8 mouse cellular contexts compared by ENCODE assay signal in genomic region chr19:10304810-10305544, GRCm38 (mm10). TPM values are rescaled to one million over a fixed set of nuclear protein-coding genes. Genes with fewer than 3 reads are reported as not detected.
A peak's percentile ranks its signal among the peaks of the same experiment; 100 is the strongest.
DNase-seq lines count a peak whose midpoint lies in the region; ATAC-seq and TF ChIP-seq lines count a peak whose summit lies in the region.

Gene Dagla, minus strand, starts transcription at chr19:10304877.

- peak; percentile 44 for TF ChIP-seq POLR2A in myocyte (IDR thresholded peaks at IDR 0.05; ENCODE audit: insufficient read length, low read depth)

- H3K9me3 ChIP-seq in embryonic facial prominence, embryonic 10.5 days: no peaks in the 10 kb centered on the region
- H3K9me3 ChIP-seq in kidney, embryonic 14.5 days (ENCODE audit: control insufficient read depth, low read length): no peaks in the 10 kb centered on the region
- H3K9me3 ChIP-seq in liver, embryonic 12.5 days (replicated peaks): no peaks in the 10 kb centered on the region

- peak within 1 kb of the TSS; percentile 99 for H3K4me2 ChIP-seq in kidney, embryonic 14.5 days (replicated peaks; ENCODE audit: low read depth, low read length)
- H3K4me2 ChIP-seq in liver, embryonic 12.5 days: peak within 1 kb of the TSS; percentile 81
- peak within 1 kb of the TSS; percentile 79 for H3K4me2 ChIP-seq in myocyte (ENCODE audit: low read depth)

- peak within 1 kb of the TSS; percentile 84 for H3K27ac ChIP-seq in embryonic facial prominence, embryonic 10.5 days (replicated peaks)
- no peak within 1 kb of the TSS for H3K27ac ChIP-seq in kidney, embryonic 14.5 days (ENCODE audit: low read depth, low read length)
- H3K27ac ChIP-seq in liver, embryonic 12.5 days: no peak within 1 kb of the TSS

- peak within 1 kb of the TSS; percentile 75 for H3K4me3 ChIP-seq in embryonic facial prominence, embryonic 10.5 days
- H3K4me3 ChIP-seq in kidney, embryonic 14.5 days (ENCODE audit: low read length): peak within 1 kb of the TSS; percentile 73
- H3K4me3 ChIP-seq in liver, embryonic 12.5 days: peak within 1 kb of the TSS; percentile 55
- peak within 1 kb of the TSS; percentile 31 for H3K4me3 ChIP-seq in myocyte

- WGBS in embryonic facial prominence, embryonic 10.5 days: 9% methylated on average over 56 of the region's 56 CpGs
- 9% methylated on average over 49 of the region's 56 CpGs for WGBS in kidney, embryonic 14.5 days
- WGBS in liver, embryonic 12.5 days (ENCODE audit: insufficient replicate concordance): 7% methylated on average over 47 of the region's 56 CpGs

- no peaks in the 10 kb centered on the region for H3K36me3 ChIP-seq in embryonic facial prominence, embryonic 10.5 days (replicated peaks)
- no peaks in the 10 kb centered on the region for H3K36me3 ChIP-seq in kidney, embryonic 14.5 days (ENCODE audit: control insufficient read depth, insufficient read depth, low read length)
- H3K36me3 ChIP-seq in liver, embryonic 12.5 days: no peaks in the 10 kb centered on the region
- no peaks in the 10 kb centered on the region for H3K36me3 ChIP-seq in myocyte (ENCODE audit: control insufficient read depth, insufficient read depth)

- peak within 1 kb of the TSS; percentile 71 for H3K9ac ChIP-seq in kidney, embryonic 14.5 days (ENCODE audit: low read depth, low read length)
- peak within 1 kb of the TSS; percentile 61 for H3K9ac ChIP-seq in liver, embryonic 12.5 days

- H3ac ChIP-seq in myocyte (ENCODE audit: control insufficient read depth, insufficient read length): peak within 1 kb of the TSS; percentile 43

- H3K79me2 ChIP-seq in myocyte (ENCODE audit: control insufficient read depth, insufficient read depth): peaks cover 27% of the 10 kb centered on the region

- peaks cover 21% of the 10 kb centered on the region for H3K4me1 ChIP-seq in embryonic facial prominence, embryonic 10.5 days
- peaks cover 13% of the 10 kb centered on the region; the same call in 1 of the 2 replicates for H3K4me1 ChIP-seq in kidney, embryonic 14.5 days (ENCODE audit: control insufficient read depth, insufficient read depth, low read length)
- peaks cover 12% of the 10 kb centered on the region for H3K4me1 ChIP-seq in liver, embryonic 12.5 days

- peak; percentile 68 to 82 for DNase-seq in urinary bladder, adult 18-20 months (ENCODE audit: low spot score in 2 of 2)
- DNase-seq in urinary bladder, postnatal 10 days (ENCODE audit: low spot score): no peak
- peak; percentile 89 for DNase-seq in embryonic facial prominence, embryonic 10.5 days (ENCODE audit: low spot score)
- DNase-seq in heart, adult 8-10 months (ENCODE audit: low spot score): peak; percentile 57
- DNase-seq in spleen, postnatal 4 days (ENCODE audit: low spot score in 2 of 2): peak; percentile 53 to 87

- peaks cover 44% of the 10 kb centered on the region for H3K27me3 ChIP-seq in embryonic facial prominence, embryonic 10.5 days (replicated peaks; ENCODE audit: low read depth, poor library complexity, severe bottlenecking)
- H3K27me3 ChIP-seq in kidney, embryonic 14.5 days (ENCODE audit: control insufficient read depth, insufficient read depth, low read length): no peaks in the 10 kb centered on the region
- peaks cover 85% of the 10 kb centered on the region for H3K27me3 ChIP-seq in liver, embryonic 12.5 days (replicated peaks)
- no peaks in the 10 kb centered on the region for H3K27me3 ChIP-seq in myocyte (ENCODE audit: control insufficient read depth, insufficient read depth, insufficient read length)

- ATAC-seq in kidney, embryonic 14.5 days (ENCODE audit: low FRiP score, low TSS enrichment): peak; percentile 73
- ATAC-seq in liver, embryonic 12.5 days: 0 out of 2 replicates have a peak, but pooled peaks have one; percentile 10

TF ChIP-seq in myocyte, 11 proteins besides CTCF, POLR2A, EP300 and RAD21:
- TF ChIP-seq TCF12 (IDR thresholded peaks at IDR 0.05; ENCODE audit: insufficient read depth, poor library complexity, severe bottlenecking) (no peak), MYOG (IDR thresholded peaks at IDR 0.05; ENCODE audit: control insufficient read depth in 1 of 3, insufficient read depth in 1 of 3, insufficient read length in 2 of 3, low read depth in 2 of 3) (peak in 1 of 3 experiments; percentile 11)

RNA-seq across cellular contexts. Expression of gene Dagla, which starts in this region (rescaled TPM):
- 2.2 and 2.4 TPM in 2 replicates for polyA plus RNA-seq in embryonic facial prominence, embryonic 10.5 days (2016; fragmentation: Nextera tagmentation; extraction: Ambion mirVana)
- 1 to 10 TPM; 2.8 to 3.7 (median 3.1) TPM for total RNA-seq in heart, adult 8-10 months (2022)
- 2.2 and 3.0 TPM in 2 replicates for polyA plus RNA-seq in kidney, embryonic 14.5 days (2014; fragmentation: Nextera tagmentation; extraction: Ambion mirVana)
- 0.55 and 0.56 TPM in 2 replicates for polyA plus RNA-seq in liver, embryonic 12.5 days (2016; fragmentation: Nextera tagmentation; extraction: Ambion mirVana)
- 9.6 TPM for polyA plus RNA-seq in myocyte (2012; fragmentation: generic; extraction: Trizol)

Comparison
In these comparisons a context has a peak if more than half of its experiments do, and no peak if none do; other contexts are left out.
1. Peak in ATAC-seq, H3K4me3 ChIP-seq, H3K9ac ChIP-seq and H3K4me2 ChIP-seq in liver, embryonic 12.5 days; RNA of the gene not detected or under 1 TPM.